ENCODE assay signal across 10 mouse cellular contexts in the genomic region with DNA sequence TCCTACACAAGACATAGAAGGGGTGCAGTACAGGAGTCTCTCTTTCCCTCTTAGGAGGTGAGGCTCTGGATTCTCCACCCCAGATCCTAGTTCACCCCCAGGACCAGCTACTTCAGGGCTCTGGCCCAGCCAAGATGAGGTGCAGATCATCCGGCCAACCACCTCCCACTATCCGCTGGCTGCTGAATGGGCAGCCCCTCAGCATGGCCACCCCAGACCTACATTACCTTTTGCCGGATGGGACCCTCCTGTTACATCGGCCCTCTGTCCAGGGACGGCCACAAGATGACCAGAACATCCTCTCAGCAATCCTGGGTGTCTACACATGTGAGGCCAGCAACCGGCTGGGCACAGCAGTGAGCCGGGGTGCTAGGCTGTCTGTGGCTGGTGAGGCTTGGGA. TPM values are rescaled to one million over a fixed set of nuclear protein-coding genes. Genes with fewer than 3 reads are reported as not detected.
DNase-seq lines count a peak whose midpoint lies in the region; ATAC-seq and TF ChIP-seq lines count a peak whose summit lies in the region.
"Had no signal": no experiment of that assay in that cellular context is flagged by ENCODE, and none has a peak within 500 bp of the region (broad histone marks: within the 10 kb centered on the region; RNA-seq: fewer than 3 reads in every experiment).

No protein-coding gene starts in this region.

- H3K36me3 ChIP-seq in heart, embryonic 11.5 days (ENCODE audit: control insufficient read depth, insufficient read depth, low read length), result no peaks in the 10 kb centered on the region
- no peaks in the 10 kb centered on the region; the same call in 1 of the 2 replicates for H3K36me3 ChIP-seq in liver, adult 2 months (ENCODE audit: control insufficient read depth, insufficient read depth, low read length)
- no peaks in the 10 kb centered on the region for H3K36me3 ChIP-seq in embryonic facial prominence, embryonic 10.5 days (replicated peaks)
- H3K36me3 ChIP-seq in limb, embryonic 14.5 days (ENCODE audit: control insufficient read depth, insufficient read depth, low read length), result no peaks in the 10 kb centered on the region

- H3K4me3 ChIP-seq in heart, embryonic 11.5 days (ENCODE audit: low read depth, low read length), result no peak overlapping the region
- peak overlapping the region; percentile 76 for H3K4me3 ChIP-seq in liver, adult 2 months (ENCODE audit: insufficient read depth, low read depth, low read length)
- peak overlapping the region; percentile 23; the same call in 1 of the 2 replicates for H3K4me3 ChIP-seq in embryonic facial prominence, embryonic 10.5 days
- peak overlapping the region; percentile 13; the same call in 1 of the 2 replicates for H3K4me3 ChIP-seq in limb, embryonic 14.5 days (replicated peaks; ENCODE audit: low read length)

- peak overlapping the region; percentile 4; the same call in 1 of the 2 replicates for H3K4me2 ChIP-seq in heart, embryonic 11.5 days
- H3K4me2 ChIP-seq in limb, embryonic 14.5 days (replicated peaks; ENCODE audit: low read depth, low read length, severe bottlenecking), result no peak overlapping the region

- 0 out of 2 replicates have a peak, but pooled peaks cover 2% of the 10 kb centered on the region for H3K27me3 ChIP-seq in heart, embryonic 11.5 days (ENCODE audit: control insufficient read depth, insufficient read depth, low read length)
- H3K27me3 ChIP-seq in liver, adult 2 months (ENCODE audit: control insufficient read depth, insufficient read depth, low read length), result no peaks in the 10 kb centered on the region
- H3K27me3 ChIP-seq in embryonic facial prominence, embryonic 10.5 days (replicated peaks; ENCODE audit: low read depth, poor library complexity, severe bottlenecking), result peaks cover 21% of the 10 kb centered on the region
- no peaks in the 10 kb centered on the region for H3K27me3 ChIP-seq in limb, embryonic 14.5 days (ENCODE audit: control insufficient read depth, insufficient read depth, low read length)

- no peak for TF ChIP-seq CTCF in liver, adult 2 months (IDR thresholded peaks at IDR 0.05; ENCODE audit: low read depth, low read length)

- no peak overlapping the region for H3K9ac ChIP-seq in heart, embryonic 11.5 days (ENCODE audit: low read depth, low read length)
- H3K9ac ChIP-seq in liver, adult 2 months (ENCODE audit: low read depth, low read length), result peak overlapping the region; percentile 55
- H3K9ac ChIP-seq in limb, embryonic 14.5 days (ENCODE audit: low read depth, low read length, severe bottlenecking), result no peak overlapping the region

- TF ChIP-seq POLR2A in liver, adult 2 months (IDR thresholded peaks at IDR 0.05; ENCODE audit: extremely low read depth, insufficient read depth, low read length), result no peak
- no peak for TF ChIP-seq POLR2A in limb, embryonic 14.5 days (IDR thresholded peaks at IDR 0.05; ENCODE audit: borderline replicate concordance, extremely low read depth, insufficient read depth, insufficient read length)

- no peaks in the 10 kb centered on the region for H3K4me1 ChIP-seq in heart, embryonic 11.5 days (ENCODE audit: control insufficient read depth, insufficient read depth, low read length)
- no peaks in the 10 kb centered on the region for H3K4me1 ChIP-seq in liver, adult 2 months (ENCODE audit: control insufficient read depth, insufficient read depth, low read length)
- H3K4me1 ChIP-seq in embryonic facial prominence, embryonic 10.5 days, result 0 out of 2 replicates have a peak, but pooled peaks cover 2% of the 10 kb centered on the region
- no peaks in the 10 kb centered on the region for H3K4me1 ChIP-seq in limb, embryonic 14.5 days (ENCODE audit: control insufficient read depth, insufficient read depth, low read length)

- WGBS in heart, embryonic 11.5 days (ENCODE audit: insufficient replicate concordance), result 80% methylated on average over 7 of the region's 7 CpGs
- 75% methylated on average over 7 of the region's 7 CpGs for WGBS in liver, adult 2 months
- WGBS in embryonic facial prominence, embryonic 10.5 days, result 88% methylated on average over 7 of the region's 7 CpGs
- WGBS in limb, embryonic 14.5 days, result 90% methylated on average over 7 of the region's 7 CpGs

- DNase-seq in heart, adult 9 months (ENCODE audit: low spot score in 2 of 2), result no peak
- no peak for DNase-seq in liver, adult 2 months (ENCODE audit: extremely low read depth, low read depth, low spot score)
- no peak for DNase-seq in liver
- no peak for DNase-seq in embryonic facial prominence, embryonic 10.5 days (ENCODE audit: low spot score)
- DNase-seq in limb, embryonic 14.5 days (ENCODE audit: low spot score), result no peak
- no peak for DNase-seq in testis, postnatal 10 days (ENCODE audit: low spot score)
- DNase-seq in B cell, adult 2 months, result no peak
- DNase-seq: embryo, embryonic 11 days had no signal

- H3K79me2 ChIP-seq in liver, adult 2 months (ENCODE audit: control insufficient read depth, insufficient read depth, low read length), result no peaks in the 10 kb centered on the region

- no peak overlapping the region for H3K27ac ChIP-seq in heart, embryonic 11.5 days (ENCODE audit: low read depth, low read length)
- H3K27ac ChIP-seq in liver, adult 2 months (replicated peaks; ENCODE audit: insufficient read depth, low read depth, low read length), result peak overlapping the region; percentile 89
- H3K27ac ChIP-seq in embryonic facial prominence, embryonic 10.5 days (replicated peaks), result peak overlapping the region; percentile 65; the same call in 1 of the 2 replicates
- no peak overlapping the region for H3K27ac ChIP-seq in limb, embryonic 14.5 days (replicated peaks; ENCODE audit: low read depth, low read length)

- no peaks in the 10 kb centered on the region for H3K9me3 ChIP-seq in heart, embryonic 11.5 days (replicated peaks; ENCODE audit: control insufficient read depth, low read length)
- no peaks in the 10 kb centered on the region for H3K9me3 ChIP-seq in embryonic facial prominence, embryonic 10.5 days
- H3K9me3 ChIP-seq in limb, embryonic 14.5 days (ENCODE audit: control insufficient read depth, low read length), result no peaks in the 10 kb centered on the region

- no peak for ATAC-seq in heart, embryonic 11.5 days (replicated peaks; ENCODE audit: insufficient number of reproducible peaks, low FRiP score, low TSS enrichment)
- ATAC-seq in limb, embryonic 14.5 days (ENCODE audit: low FRiP score, low read depth), result no peak

RNA-seq across cellular contexts. Expression of a gene that starts 0.8 kb away (rescaled TPM):
- polyA plus RNA-seq in heart, embryonic 11.5 days (2014; fragmentation: Nextera tagmentation; extraction: Ambion mirVana), result 2.5 and 3.3 TPM in 2 replicates
- total RNA-seq in liver, adult 2 months (2014; rRNA removed), result 3.6 and 6.8 TPM in 2 replicates
- polyA plus RNA-seq in liver, adult 2 months (2012; rRNA removed), result 5.0 and 7.4 TPM in 2 replicates
- 6.6 and 6.8 TPM in 2 replicates for polyA plus RNA-seq in embryonic facial prominence, embryonic 10.5 days (2016; fragmentation: Nextera tagmentation; extraction: Ambion mirVana)
- 13.2 and 17.6 TPM in 2 replicates for polyA plus RNA-seq in limb, embryonic 14.5 days (2012; rRNA removed)
- 12.4 and 13.8 TPM in 2 replicates for polyA plus RNA-seq in limb, embryonic 14.5 days (2014; fragmentation: Nextera tagmentation; extraction: Ambion mirVana)
- polyA plus RNA-seq: C2C12 had no signal

RNA-seq across cellular contexts. Expression of a gene that starts 30.5 kb away (rescaled TPM):
- 0.29 and 0.35 TPM in 2 replicates for polyA plus RNA-seq in heart, embryonic 11.5 days (2014; fragmentation: Nextera tagmentation; extraction: Ambion mirVana)
- 0.07 TPM in 1 of 2 replicates, not detected in the other for total RNA-seq in liver, adult 2 months (2014; rRNA removed)
- polyA plus RNA-seq in liver, adult 2 months (2012; rRNA removed), result 0.41 and 0.67 TPM in 2 replicates
- polyA plus RNA-seq in embryonic facial prominence, embryonic 10.5 days (2016; fragmentation: Nextera tagmentation; extraction: Ambion mirVana), result 4.1 and 9.4 TPM in 2 replicates
- polyA plus RNA-seq in limb, embryonic 14.5 days (2012; rRNA removed), result 0.39 and 0.87 TPM in 2 replicates
- 0.07 and 0.21 TPM in 2 replicates for polyA plus RNA-seq in limb, embryonic 14.5 days (2014; fragmentation: Nextera tagmentation; extraction: Ambion mirVana)

RNA-seq across cellular contexts. Expression of a gene that starts 35.4 kb away (rescaled TPM):
- polyA plus RNA-seq in heart, embryonic 11.5 days (2014; fragmentation: Nextera tagmentation; extraction: Ambion mirVana), result not detected in 2 replicates
- total RNA-seq in liver, adult 2 months (2014; rRNA removed), result not detected in 2 replicates
- 0.02 TPM in 1 of 2 replicates, not detected in the other for polyA plus RNA-seq in liver, adult 2 months (2012; rRNA removed)
- 0.05 TPM in 2 replicates for polyA plus RNA-seq in embryonic facial prominence, embryonic 10.5 days (2016; fragmentation: Nextera tagmentation; extraction: Ambion mirVana)
- polyA plus RNA-seq in limb, embryonic 14.5 days (2012; rRNA removed), result 0.05 and 0.11 TPM in 2 replicates
- 0.10 TPM in 1 of 2 replicates, not detected in the other for polyA plus RNA-seq in limb, embryonic 14.5 days (2014; fragmentation: Nextera tagmentation; extraction: Ambion mirVana)

RNA-seq across cellular contexts. Expression of a gene that starts 54.3 kb away (rescaled TPM):
- 3.4 and 5.3 TPM in 2 replicates for polyA plus RNA-seq in heart, embryonic 11.5 days (2014; fragmentation: Nextera tagmentation; extraction: Ambion mirVana)
- 1.9 and 2.1 TPM in 2 replicates for total RNA-seq in liver, adult 2 months (2014; rRNA removed)
- 0.35 and 0.59 TPM in 2 replicates for polyA plus RNA-seq in liver, adult 2 months (2012; rRNA removed)
- 10.2 and 10.3 TPM in 2 replicates for polyA plus RNA-seq in embryonic facial prominence, embryonic 10.5 days (2016; fragmentation: Nextera tagmentation; extraction: Ambion mirVana)
- 3.3 and 4.6 TPM in 2 replicates for polyA plus RNA-seq in limb, embryonic 14.5 days (2012; rRNA removed)
- polyA plus RNA-seq in limb, embryonic 14.5 days (2014; fragmentation: Nextera tagmentation; extraction: Ambion mirVana), result 6.0 and 6.4 TPM in 2 replicates

Comparison
In these comparisons a context has a peak if more than half of its experiments do, and no peak if none do; other contexts are left out.
1. H3K27ac ChIP-seq: peak in liver, adult 2 months (single experiment) and embryonic facial prominence, embryonic 10.5 days (single experiment); none in heart, embryonic 11.5 days (single experiment) and limb, embryonic 14.5 days (single experiment).